Mouse (Mus musculus): Measurements from ENCODE around the gene Atrn.

DNA sequence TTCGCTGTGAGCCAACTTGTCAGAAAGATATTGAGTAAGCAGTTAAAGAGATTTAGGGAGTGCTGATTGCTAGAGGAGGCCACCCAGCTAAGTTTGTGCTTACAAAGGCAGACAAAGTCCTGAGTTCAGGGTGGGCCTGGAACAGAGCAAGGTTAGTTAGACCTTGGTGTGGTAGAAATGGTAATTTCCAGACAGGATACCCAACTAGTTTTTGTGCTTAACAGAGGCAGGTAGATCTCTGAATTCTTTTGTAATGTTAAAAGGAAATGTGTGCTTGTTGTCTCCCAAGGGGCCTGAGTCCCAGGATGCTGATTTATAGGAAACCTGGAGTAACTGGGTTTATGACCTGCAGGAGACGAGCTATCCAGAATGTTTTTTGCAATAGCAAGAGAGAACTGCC lies 52.6 kb downstream of the Atrn start:
- TF ChIP-seq CTCF (IDR thresholded peaks at IDR 0.05; ENCODE audit: extremely low read depth, insufficient read depth, low read length) (no peak), POLR2A (IDR thresholded peaks at IDR 0.05; ENCODE audit: extremely low read depth, insufficient read depth, low read length) (no peak)

Data from cortical plate, adult 2 months (tissue).